Mouse (Mus musculus) heart, adult 18-20 months (tissue): Measurements from ENCODE around the gene Wnt3a. TPM values are rescaled to one million over a fixed set of nuclear protein-coding genes. Genes with fewer than 3 reads are reported as not detected.
"Not testable (repeated sequence)": the region's sequence is repeated elsewhere in the genome, so short reads cannot be mapped to it uniquely, and the experiment has no call there.

ENCODE experiments used
- DNase-seq, 2 experiments: peaks; one replicate each; pipeline ENCODE4 v3.0.0; 2021 to 2022; ENCODE audit warnings: mixed read lengths in 1 of 2
- microRNA-seq, 2 experiments: library from miRNA; unstranded; fragments of <30 nt; microRNA quantifications; one replicate each; pipeline ENCODE4 v1.2.0; 2022
- total RNA-seq, 2 experiments: library from RNA; stranded (reverse); gene quantifications; 2 replicates each; pipeline ENCODE4 v1.2.3; 2021

Gene Wnt3a
- total RNA-seq, 2 experiments from 2014 or later: not detected

DNA sequence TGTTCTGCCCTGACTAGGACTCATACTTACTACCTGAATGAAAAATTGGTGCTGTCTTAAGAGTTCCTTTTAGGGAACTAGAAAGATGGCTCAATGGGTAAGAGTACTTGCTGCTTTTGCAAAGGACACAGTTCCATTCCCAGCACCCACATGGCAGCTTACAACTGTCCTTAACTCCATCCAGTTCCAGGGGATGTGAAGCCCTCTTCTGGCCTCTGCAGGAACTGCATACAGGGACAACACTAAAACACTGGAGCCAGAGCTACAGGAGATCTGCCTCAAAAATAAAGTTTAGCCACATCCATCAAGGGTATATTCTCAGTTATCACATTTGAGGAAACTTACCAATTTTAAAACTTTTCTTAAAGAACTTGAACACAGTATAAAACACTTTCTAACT is 71.5 kb downstream of the Wnt3a start:
- DNase-seq: peak in 1 of 2 experiments; percentile 14

DNA sequence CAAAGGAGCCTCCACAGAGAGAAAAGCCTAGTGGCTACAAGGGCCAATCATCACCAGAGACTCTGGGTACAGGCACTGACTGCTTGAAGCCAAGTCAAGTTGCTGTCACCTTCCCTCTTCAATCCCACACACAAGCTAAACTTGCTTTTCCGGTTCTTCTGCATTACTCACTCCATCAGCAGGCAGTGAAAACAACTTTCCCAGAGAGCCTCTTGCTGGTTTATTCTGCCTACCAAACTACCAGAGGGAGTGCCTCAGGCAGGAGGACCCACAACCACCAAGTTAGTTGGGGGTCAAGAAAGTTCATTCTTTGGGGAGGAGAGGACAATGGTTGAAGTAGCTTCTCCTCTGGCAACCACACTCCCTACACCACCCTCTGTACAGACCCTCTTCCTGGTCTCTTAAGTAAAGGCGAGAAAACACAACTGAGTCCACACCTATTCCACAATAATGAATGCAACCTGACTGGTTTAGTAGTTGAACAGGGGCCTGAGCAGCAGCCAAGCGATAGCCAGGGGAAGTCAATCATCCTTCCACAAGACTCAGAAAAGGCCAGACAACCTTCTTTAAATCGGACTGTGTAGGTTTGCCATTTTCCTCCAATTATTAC is 72.1 kb downstream of the Wnt3a start:
- no peak for DNase-seq

DNA sequence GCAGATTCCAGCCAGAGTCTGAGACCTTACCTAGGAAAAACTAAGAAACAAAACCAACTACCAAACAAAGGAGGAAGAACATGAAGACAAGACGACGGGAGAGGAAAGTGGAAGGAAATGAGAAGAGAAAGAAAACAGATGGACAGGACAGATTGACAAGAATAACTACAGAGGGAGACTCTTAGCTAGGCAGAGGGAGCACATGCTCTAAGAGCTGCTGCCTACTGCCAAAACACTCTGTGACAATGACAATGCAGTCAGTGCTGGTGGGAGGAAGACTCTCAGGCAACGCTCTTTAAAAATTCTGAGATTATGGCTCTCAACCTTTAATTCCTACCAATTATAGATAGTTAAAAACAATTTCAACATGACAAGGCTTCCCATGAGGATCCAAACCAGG is 73.6 kb downstream of the Wnt3a start:
- DNase-seq: peak in 1 of 2 experiments; percentile 30

DNA sequence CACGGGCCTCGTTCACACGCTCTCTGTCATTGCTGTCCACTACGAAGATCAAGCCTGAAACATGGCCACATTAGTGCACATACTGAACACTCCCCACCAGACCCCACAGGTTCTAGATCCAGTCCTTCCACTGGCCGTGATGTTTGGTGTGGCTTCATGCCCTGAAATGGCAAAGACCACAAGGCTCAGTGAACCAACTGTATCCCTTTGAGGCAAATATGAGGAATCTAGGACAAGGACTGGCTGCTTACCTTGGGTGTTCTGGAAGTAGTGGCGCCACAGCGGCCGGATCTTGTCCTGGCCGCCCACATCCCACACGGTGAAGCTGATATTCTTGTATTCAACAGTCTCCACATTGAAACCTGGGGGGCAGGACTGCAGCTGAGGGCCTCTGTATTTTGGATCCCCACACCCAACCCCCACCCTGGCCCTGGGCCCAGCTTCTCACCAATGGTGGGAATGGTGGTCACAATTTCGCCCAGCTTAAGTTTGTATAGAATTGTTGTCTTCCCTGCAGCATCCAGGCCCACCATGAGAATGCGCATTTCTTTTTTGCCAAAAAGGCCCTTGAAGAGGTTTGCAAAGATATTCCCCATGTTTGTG is 77.6 kb downstream of the Wnt3a start:
- DNase-seq: no peak

DNA sequence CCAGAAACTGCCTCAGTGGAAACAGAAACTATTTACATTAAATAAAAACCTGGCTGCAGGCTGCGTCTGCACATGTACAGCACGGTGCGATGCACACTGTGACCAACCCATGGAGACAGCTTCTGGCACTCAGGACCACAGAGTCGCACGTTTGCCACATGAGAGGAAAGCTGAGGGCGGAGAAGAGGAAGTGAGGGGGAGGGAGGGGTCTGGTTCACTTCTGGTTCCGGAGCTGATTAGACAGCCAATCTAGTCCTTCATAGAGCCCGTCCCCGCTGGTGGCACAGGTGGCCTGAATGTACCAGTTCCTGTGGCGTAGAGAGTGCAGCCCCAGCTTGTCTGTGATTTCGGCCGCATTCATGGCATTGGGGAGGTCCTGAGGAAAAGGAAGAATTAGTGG is 78.2 kb downstream of the Wnt3a start:
- DNase-seq: peak in 1 of 2 experiments; percentile 29

DNA sequence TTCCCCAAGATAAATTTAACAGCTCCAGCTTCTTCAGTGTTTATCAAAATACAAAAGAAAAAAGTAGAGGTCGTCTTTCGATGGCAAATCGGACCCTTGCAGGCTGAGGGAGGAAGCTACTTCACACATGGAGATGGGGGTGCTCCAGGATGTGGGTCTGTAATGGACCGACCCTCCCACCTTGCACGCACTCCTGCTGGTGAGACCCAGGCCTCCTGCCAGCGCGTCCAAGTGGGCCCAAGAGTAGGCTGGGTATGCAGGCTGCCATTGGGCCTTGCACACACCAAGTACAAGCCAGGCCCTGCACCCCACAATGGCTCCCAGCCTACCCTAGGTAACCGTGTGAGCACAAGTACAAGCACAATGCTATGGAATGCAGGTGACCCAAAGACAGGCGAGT is 79.0 kb downstream of the Wnt3a start:
- DNase-seq: not testable (repeated sequence)

DNA sequence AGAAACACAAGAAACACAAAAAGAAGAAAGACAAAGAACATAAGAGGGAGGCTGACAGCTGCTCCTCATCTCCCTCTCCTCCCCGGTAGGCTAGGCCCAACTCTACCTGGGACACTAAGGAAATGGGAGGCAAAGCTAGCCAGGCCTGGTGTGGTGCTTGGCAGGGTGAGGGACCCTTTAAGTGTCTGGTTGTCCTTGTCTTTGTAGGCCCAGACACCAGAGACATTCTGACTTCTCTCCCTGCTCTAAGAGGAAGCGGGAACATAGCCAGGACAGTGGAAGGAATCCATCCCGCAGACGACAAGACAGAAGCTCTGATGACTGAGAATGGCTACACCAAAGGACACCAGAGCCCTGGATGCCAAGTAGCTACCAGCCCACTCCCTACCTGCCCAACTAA is 80.5 kb downstream of the Wnt3a start:
- DNase-seq: no peak

DNA sequence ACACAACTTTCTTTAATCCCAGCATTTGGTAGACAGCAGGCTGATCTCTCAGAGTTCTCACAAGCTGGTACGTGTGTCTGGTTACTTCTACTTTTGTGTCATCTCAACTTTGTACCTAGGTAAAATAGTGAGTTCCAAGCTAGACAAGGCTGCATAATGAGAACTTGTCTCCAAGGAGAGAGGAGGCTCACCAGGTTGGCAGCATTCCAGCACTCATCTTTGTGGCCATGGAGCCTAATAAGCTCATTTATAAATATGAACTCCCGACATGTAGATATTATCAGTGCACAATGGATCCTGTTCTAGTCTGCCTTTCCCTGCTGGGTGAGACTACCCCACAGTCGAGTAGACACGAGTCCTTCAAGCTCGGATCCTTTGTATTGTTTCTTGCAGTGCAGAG is 81.0 kb downstream of the Wnt3a start:
- no peak for DNase-seq

DNA sequence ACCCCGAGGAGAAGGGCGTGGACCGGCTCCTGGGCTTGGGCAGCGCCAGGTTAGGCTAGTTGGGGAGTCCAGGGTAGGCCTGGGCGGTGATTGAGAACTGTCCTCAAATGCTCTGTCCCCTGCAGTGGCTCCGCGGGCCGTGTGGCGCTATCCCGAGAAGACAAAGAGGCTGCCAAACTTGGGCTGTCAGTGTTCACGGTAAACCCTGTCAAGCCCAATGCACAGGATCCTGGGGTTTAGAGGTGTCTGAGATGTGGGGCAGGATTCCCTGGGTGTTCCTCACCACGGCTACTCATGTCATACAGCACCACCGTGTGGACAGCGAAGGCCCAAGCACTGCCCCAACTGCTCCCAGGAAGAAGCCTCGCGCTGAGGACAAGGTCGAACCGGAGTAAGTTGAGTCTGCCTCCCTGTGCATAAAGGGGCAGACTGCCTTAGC is 81.5 kb downstream of the Wnt3a start:
- DNase-seq: peak; percentile 70 to 75

DNA sequence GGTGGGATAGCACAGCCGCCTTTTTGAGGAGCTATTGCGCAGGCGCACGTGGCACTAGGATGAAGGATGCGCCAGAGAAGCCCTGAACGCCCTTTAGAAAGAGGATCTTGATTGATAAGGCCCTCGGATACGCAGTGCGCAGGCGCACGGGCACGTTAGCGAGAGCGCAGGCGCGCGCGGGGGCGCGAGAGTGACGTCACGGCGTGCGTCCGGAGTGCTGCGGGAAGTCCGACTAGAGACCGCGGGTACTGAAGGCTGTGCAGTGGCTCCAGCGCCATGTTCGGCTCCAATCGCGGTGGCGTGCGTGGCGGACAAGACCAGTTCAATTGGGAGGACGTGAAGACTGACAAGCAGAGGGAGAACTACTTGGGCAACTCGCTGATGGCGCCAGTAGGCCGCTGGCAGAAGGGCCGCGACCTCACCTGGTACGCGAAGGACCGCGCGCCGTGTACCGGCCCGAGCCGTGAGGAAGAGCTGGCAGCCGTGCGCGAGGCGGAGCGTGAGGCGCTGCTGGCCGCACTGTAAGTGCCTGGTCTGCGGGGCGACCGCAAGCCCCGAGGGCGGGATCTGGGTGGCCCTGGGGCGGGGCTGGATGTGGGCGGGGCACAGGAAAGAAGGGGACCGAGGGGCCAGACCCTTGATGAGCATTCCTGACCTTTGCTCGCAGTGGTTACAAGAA is 82.3 kb downstream of the Wnt3a start, which contains the start of gene 2310033P09Rik:
2310033P09Rik (plus strand) TSS at position 169 of the 679 bp plus-strand sequence.
- DNase-seq: peak; percentile 95

DNA sequence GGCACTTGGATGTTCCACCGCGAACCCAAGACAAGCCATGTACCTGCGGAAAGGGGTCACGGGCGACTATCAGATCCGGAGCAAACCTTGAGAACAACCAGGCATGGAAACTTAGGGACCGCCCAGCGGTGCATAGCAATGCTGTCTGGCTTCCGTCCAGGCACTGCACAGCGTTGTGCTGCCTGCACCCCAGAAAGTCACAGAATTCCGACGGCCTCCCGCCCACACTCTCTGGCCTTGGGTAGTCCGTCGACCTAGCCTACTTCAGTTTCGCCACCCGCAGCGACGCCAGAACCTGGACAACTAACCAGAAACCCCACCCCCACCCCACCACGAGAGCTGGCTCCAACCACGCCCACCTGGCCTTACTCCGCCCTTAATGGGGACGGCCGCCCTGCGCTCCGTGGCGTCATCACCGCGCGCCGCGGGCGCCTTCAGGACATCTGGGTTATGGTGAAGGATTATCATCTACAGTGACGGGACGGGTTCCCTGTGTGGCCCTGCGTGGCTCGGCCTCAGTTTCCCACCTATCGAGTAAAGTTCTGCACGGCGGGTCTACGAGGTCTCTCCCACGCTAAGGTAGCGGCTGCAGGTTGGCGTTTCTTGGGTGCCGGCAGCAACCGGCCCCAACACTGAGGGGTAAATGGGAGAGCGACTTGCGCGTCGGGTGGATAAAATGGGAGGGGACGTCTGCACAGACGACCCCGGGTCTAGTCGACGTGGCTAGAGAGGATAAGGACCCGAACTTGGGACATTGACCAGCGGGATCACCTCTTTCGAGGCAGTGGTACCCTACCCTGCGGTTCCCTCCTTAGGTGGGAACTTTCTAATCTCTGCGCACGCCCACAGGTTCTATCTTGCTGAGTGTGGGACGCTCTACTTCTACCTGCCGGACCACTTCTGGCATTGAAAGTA is 88.2 kb downstream of the Wnt3a start, which contains the start of gene Mrpl55:
Mrpl55 (plus strand) TSS at position 406 of the 915 bp plus-strand sequence.
- peak; percentile 95 to 96 for DNase-seq

DNA sequence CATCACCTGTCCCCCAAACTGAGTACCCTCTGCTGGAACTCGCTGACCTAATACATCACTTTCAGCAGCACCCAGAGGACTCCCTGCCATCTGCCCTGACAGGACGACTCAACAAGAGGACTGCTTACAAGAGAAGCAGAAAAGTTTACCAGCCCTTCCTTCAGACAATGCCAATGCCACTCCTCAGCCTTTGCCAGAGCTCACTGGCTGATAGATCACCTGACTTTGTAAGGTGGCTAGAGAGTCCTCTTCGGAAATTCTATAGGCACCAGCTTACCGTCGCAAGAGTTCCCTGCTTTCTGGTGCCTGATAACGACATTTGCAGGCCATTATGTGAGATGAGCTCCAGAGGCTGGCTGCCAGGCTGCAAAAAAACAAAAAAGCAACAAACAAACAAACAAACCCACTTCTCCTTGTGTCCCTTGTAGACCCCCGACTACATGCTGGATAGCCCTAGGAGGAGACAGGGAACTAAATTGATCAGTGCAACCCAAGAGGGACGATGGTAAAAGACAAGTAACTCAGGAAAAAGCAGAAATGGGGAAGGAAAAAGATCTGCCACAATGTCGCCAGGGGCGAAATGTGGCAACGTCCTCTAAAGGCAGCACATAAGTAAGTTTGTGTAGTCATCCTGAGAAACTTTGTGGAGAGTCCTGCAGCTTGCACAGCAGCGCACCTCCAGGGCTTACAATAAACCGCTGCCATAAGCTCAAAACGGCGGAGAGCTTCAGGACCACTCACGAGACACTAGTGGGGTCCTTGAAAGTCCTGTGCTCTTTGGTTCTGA is 89.1 kb downstream of the Wnt3a start:
- no peak for DNase-seq

Small RNA genes lying within 50 kb of the gene (microRNA-seq; reads per million reads assigned to microRNA genes)
- 0 reads per million in 2 experiments for gene Gm24756

Other genes starting within 250 kb of the Wnt3a start
- gene Obscn, start 154.3 kb downstream of the Wnt3a start, total RNA-seq: 100 to 1,000 TPM; 753 to 782 TPM
- gene Iba57, start 127.0 kb downstream of the Wnt3a start, total RNA-seq: 10 to 100 TPM; 17.6 to 19.6 TPM
- under 1 TPM; 0.54 to 0.77 TPM for gene Gjc2, start 107.5 kb downstream of the Wnt3a start, total RNA-seq
- 100 to 1,000 TPM; 108 to 133 TPM for gene Guk1, start 98.5 kb downstream of the Wnt3a start, total RNA-seq
- gene Mrpl55, start 88.3 kb downstream of the Wnt3a start, total RNA-seq: 100 to 1,000 TPM; 122 to 133 TPM
- 10 to 100 TPM in 1 of 2 experiments, 1 to 10 TPM in 1; 9.9 to 11.8 TPM for gene 2310033P09Rik, start 82.4 kb downstream of the Wnt3a start, total RNA-seq
- gene Arf1, start 62.5 kb downstream of the Wnt3a start, total RNA-seq: 100 to 1,000 TPM; 261 to 267 TPM
- 1 to 10 TPM; 3.8 to 4.2 TPM for gene Wnt9a, start 16.2 kb upstream of the Wnt3a start, total RNA-seq
- not detected for gene Prss38, start 84.9 kb upstream of the Wnt3a start, total RNA-seq
- 10 to 100 TPM; 11.1 to 12.0 TPM for gene Jmjd4, start 159.3 kb upstream of the Wnt3a start, total RNA-seq
- 10 to 100 TPM; 39.1 to 43.4 TPM for gene Snap47, start 160.4 kb upstream of the Wnt3a start, total RNA-seq
- gene Zfp867, start 181.7 kb upstream of the Wnt3a start, total RNA-seq: 1 to 10 TPM; 2.5 to 3.2 TPM
- gene Zkscan17, start 236.0 kb upstream of the Wnt3a start, total RNA-seq: 10 to 100 TPM; 12.5 to 14.2 TPM